Mouse (Mus musculus) cortical plate, adult 2 months (tissue): ENCODE results near the gene Snx29.

Experiments
- CTCF ChIP-seq: fragments of 200-500 bp; IDR thresholded peaks from 2 replicates; pipeline ENCODE4 v1.5.1; 2011; ENCODE audit warnings: mild to moderate bottlenecking, control low read depth, low read length; ENCODE audit not compliant: insufficient read depth; ENCODE audit errors: extremely low read depth
- POLR2A ChIP-seq: fragments of 200-500 bp; IDR thresholded peaks from 2 replicates; pipeline ENCODE4 v1.6.1; 2011; ENCODE audit warnings: mild to moderate bottlenecking, low read length, control low read depth; ENCODE audit not compliant: insufficient read depth; ENCODE audit errors: extremely low read depth

GRCm38 (mm10) chr16:11278778-11279177 lies 43.9 kb upstream of the Snx29 start:
- TF ChIP-seq POLR2A (no peak), CTCF (no peak)
